Mouse (Mus musculus): ENCODE results near the gene Otud3. TPM values are rescaled to one million over a fixed set of nuclear protein-coding genes. Genes with fewer than 3 reads are reported as not detected.
A peak's percentile ranks its signal among the peaks of the same experiment; 100 is the strongest.
"Not testable (repeated sequence)": the region's sequence is repeated elsewhere in the genome, so short reads cannot be mapped to it uniquely, and the experiment has no call there.

Otud3 gene
- polyA plus RNA-seq, 1 experiment from 2014 or later, result 2.3 TPM

GRCm38 (mm10) chr4:138913141-138913787 lies 481 bp downstream of the Otud3 start:
- Histone ChIP-seq H3K4me2 (ENCODE audit: low read length) (peak overlapping the region; percentile 98), H3K27me3 (replicated peaks; ENCODE audit: control insufficient read depth, insufficient read depth, low read length) (no peaks in the 10 kb centered on the region), H3K9ac (ENCODE audit: low read length) (peak overlapping the region; percentile 93), H3K9me3 (replicated peaks; ENCODE audit: control insufficient read depth, low read length) (no peaks in the 10 kb centered on the region), H3K4me3 (ENCODE audit: low read depth, low read length) (peak overlapping the region; percentile 96), H3K4me1 (ENCODE audit: control insufficient read depth, insufficient read depth, low read length) (peaks cover 10% of the 10 kb centered on the region), H3K27ac (ENCODE audit: low read depth, low read length) (peak overlapping the region; percentile 48; the same call in 1 of the 2 replicates), H3K36me3 (ENCODE audit: control insufficient read depth, insufficient read depth, low read length) (peaks cover 9% of the 10 kb centered on the region; the same call in 1 of the 2 replicates)
- under 1% methylated on average over 51 of the region's 52 CpGs for WGBS
- DNase-seq (ENCODE audit: low spot score) (peak; percentile 19), ATAC-seq (peak; percentile 64)

DNA sequence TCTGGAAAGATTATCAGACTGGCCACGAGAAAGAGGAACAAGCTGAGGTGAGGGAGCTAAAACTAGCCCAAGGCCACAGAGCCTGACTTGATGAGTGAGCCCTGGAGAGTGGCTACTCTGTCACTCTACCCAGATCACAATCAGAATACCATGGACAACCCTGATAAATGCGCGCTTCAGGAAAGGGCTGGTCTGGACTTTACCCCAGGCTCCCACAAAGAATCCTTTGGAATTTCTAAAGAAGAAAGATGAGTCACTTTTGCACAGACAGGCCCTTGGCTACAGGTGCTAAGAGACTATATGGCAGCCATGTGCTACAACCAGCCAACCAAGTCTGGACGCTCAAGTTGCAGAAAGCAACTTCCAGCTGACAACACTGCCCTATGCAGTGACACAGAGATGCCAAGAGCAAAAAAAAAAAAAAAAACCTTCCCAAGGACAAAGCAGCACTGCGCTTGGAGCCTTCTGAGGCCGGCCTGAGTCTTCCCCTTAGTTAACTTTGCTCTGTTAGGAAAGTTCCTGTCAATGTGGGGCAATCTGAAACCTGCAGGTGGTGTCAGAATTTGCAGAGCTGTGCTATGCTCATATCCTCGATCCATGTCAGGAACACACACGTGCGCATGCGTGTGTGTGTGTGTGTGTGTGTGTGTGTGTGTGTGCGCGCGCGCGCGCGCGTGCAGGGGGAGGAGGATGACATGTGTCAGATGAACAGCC lies 8.0 kb downstream of the Otud3 start:
- no peaks in the 10 kb centered on the region for H3K27me3 ChIP-seq (replicated peaks; ENCODE audit: control insufficient read depth, insufficient read depth, low read length)
- peaks cover 76% of the 10 kb centered on the region for H3K36me3 ChIP-seq (ENCODE audit: control insufficient read depth, insufficient read depth, low read length)
- H3K9me3 ChIP-seq (replicated peaks; ENCODE audit: control insufficient read depth, low read length), result no peaks in the 10 kb centered on the region
- no peak overlapping the region for H3K4me2 ChIP-seq (ENCODE audit: low read length)
- H3K4me1 ChIP-seq (ENCODE audit: control insufficient read depth, insufficient read depth, low read length), result no peaks in the 10 kb centered on the region
- ATAC-seq (no peak), DNase-seq (ENCODE audit: low spot score) (no peak)
- H3K9ac ChIP-seq (ENCODE audit: low read length), result no peak overlapping the region
- H3K4me3 ChIP-seq (ENCODE audit: low read depth, low read length), result no peak overlapping the region
- H3K27ac ChIP-seq (ENCODE audit: low read depth, low read length), result no peak overlapping the region
- WGBS, result 97% methylated on average over 18 of the region's 18 CpGs

DNA sequence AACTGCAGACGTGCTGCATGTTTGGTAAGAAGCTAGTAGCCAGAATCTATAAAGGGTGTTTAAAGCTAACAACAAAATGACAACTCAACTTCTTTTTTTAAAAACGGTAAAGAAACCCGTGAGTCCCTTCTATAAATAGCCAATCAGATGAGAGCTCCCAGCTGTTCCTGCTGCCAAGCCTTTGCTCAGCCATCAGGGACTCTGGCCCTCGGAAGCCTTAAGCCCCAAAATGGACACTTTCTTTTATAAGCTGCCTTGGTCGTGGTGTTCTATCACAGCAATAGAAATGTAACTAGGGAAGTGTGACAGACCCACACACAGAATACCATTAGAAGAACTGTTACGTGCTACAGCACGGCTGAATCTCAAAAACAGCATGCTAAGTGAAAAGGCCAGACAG lies 14.4 kb downstream of the Otud3 start:
- Histone ChIP-seq H3K4me2 (ENCODE audit: low read length) (no peak overlapping the region), H3K9me3 (replicated peaks; ENCODE audit: control insufficient read depth, low read length) (no peaks in the 10 kb centered on the region), H3K36me3 (ENCODE audit: control insufficient read depth, insufficient read depth, low read length) (peaks cover 89% of the 10 kb centered on the region), H3K27me3 (replicated peaks; ENCODE audit: control insufficient read depth, insufficient read depth, low read length) (no peaks in the 10 kb centered on the region), H3K4me1 (ENCODE audit: control insufficient read depth, insufficient read depth, low read length) (no peaks in the 10 kb centered on the region), H3K27ac (ENCODE audit: low read depth, low read length) (no peak overlapping the region), H3K9ac (ENCODE audit: low read length) (no peak overlapping the region), H3K4me3 (ENCODE audit: low read depth, low read length) (no peak overlapping the region)
- WGBS, result 92% methylated on average over 7 of the region's 7 CpGs
- DNase-seq (ENCODE audit: low spot score) (no peak), ATAC-seq (no peak)

GRCm38 (mm10) chr4:138893789-138894188 lies 20.0 kb downstream of the Otud3 start:
- H3K27me3 ChIP-seq (replicated peaks; ENCODE audit: control insufficient read depth, insufficient read depth, low read length); H3K4me3 ChIP-seq (ENCODE audit: low read depth, low read length); H3K4me1 ChIP-seq (ENCODE audit: control insufficient read depth, insufficient read depth, low read length); H3K9me3 ChIP-seq (replicated peaks; ENCODE audit: control insufficient read depth, low read length); H3K4me2 ChIP-seq (ENCODE audit: low read length); ATAC-seq; H3K27ac ChIP-seq (ENCODE audit: low read depth, low read length); H3K9ac ChIP-seq (ENCODE audit: low read length); DNase-seq (ENCODE audit: low spot score): not testable (repeated sequence)
- 94% methylated on average over 11 of the region's 11 CpGs for WGBS
- peaks cover 57% of the 10 kb centered on the region for H3K36me3 ChIP-seq (ENCODE audit: control insufficient read depth, insufficient read depth, low read length)

GRCm38 (mm10) chr4:138892655-138893054 lies 21.1 kb downstream of the Otud3 start:
- no peaks in the 10 kb centered on the region for H3K9me3 ChIP-seq (replicated peaks; ENCODE audit: control insufficient read depth, low read length)
- no peak overlapping the region for H3K27ac ChIP-seq (ENCODE audit: low read depth, low read length)
- H3K4me2 ChIP-seq (ENCODE audit: low read length), result no peak overlapping the region
- H3K9ac ChIP-seq (ENCODE audit: low read length), result no peak overlapping the region
- no peak for DNase-seq (ENCODE audit: low spot score)
- no peaks in the 10 kb centered on the region for H3K4me1 ChIP-seq (ENCODE audit: control insufficient read depth, insufficient read depth, low read length)
- WGBS, result 85% methylated on average over 6 of the region's 6 CpGs
- H3K27me3 ChIP-seq (replicated peaks; ENCODE audit: control insufficient read depth, insufficient read depth, low read length), result no peaks in the 10 kb centered on the region
- peaks cover 47% of the 10 kb centered on the region for H3K36me3 ChIP-seq (ENCODE audit: control insufficient read depth, insufficient read depth, low read length)
- H3K4me3 ChIP-seq (ENCODE audit: low read depth, low read length), result no peak overlapping the region
- ATAC-seq, result no peak

- DNase-seq (ENCODE audit: low spot score), result no peak
- no peak for ATAC-seq
- 77% methylated on average over 8 of the region's 8 CpGs for WGBS
- no peak overlapping the region for H3K27ac ChIP-seq (ENCODE audit: low read depth, low read length)
- no peak overlapping the region for H3K4me3 ChIP-seq (ENCODE audit: low read depth, low read length)
- H3K4me1 ChIP-seq (ENCODE audit: control insufficient read depth, insufficient read depth, low read length), result no peaks in the 10 kb centered on the region
- H3K9me3 ChIP-seq (replicated peaks; ENCODE audit: control insufficient read depth, low read length), result no peaks in the 10 kb centered on the region
- no peak overlapping the region for H3K4me2 ChIP-seq (ENCODE audit: low read length)
- no peak overlapping the region for H3K9ac ChIP-seq (ENCODE audit: low read length)
- peaks cover 18% of the 10 kb centered on the region for H3K36me3 ChIP-seq (ENCODE audit: control insufficient read depth, insufficient read depth, low read length)
- H3K27me3 ChIP-seq (replicated peaks; ENCODE audit: control insufficient read depth, insufficient read depth, low read length), result no peaks in the 10 kb centered on the region
These were observed 24.1 kb downstream of the Otud3 start for GRCm38 (mm10) chr4:138889635-138890034.

DNA sequence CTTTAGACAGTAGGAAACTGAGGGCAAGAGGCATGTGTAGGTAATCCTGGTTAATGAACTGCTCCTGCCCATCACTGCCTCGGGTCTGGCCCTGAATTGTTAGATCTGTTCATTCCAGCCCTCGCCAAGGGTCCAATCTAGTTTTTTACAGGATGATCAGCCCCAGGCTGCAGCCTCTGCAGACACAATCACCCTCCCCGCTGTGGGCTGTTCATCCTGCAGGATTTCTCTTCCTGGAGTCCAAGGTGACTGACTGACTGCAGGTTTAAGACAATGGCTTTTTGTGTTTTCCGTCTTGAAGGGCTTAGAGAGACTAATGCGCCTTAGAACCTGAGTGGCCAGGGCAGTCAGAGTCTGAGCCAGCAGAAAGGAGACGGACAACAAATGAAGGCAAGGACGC lies 24.6 kb downstream of the Otud3 start:
- H3K9ac ChIP-seq (ENCODE audit: low read length), result no peak overlapping the region
- H3K27me3 ChIP-seq (replicated peaks; ENCODE audit: control insufficient read depth, insufficient read depth, low read length), result no peaks in the 10 kb centered on the region
- no peak overlapping the region for H3K4me3 ChIP-seq (ENCODE audit: low read depth, low read length)
- no peaks in the 10 kb centered on the region for H3K4me1 ChIP-seq (ENCODE audit: control insufficient read depth, insufficient read depth, low read length)
- H3K27ac ChIP-seq (ENCODE audit: low read depth, low read length), result peak overlapping the region; percentile 9; the same call in 1 of the 2 replicates
- peaks cover 13% of the 10 kb centered on the region for H3K36me3 ChIP-seq (ENCODE audit: control insufficient read depth, insufficient read depth, low read length)
- H3K9me3 ChIP-seq (replicated peaks; ENCODE audit: control insufficient read depth, low read length), result no peaks in the 10 kb centered on the region
- ATAC-seq (no peak), DNase-seq (ENCODE audit: low spot score) (no peak)
- 32% methylated on average over 7 of the region's 7 CpGs for WGBS
- no peak overlapping the region for H3K4me2 ChIP-seq (ENCODE audit: low read length)

DNA sequence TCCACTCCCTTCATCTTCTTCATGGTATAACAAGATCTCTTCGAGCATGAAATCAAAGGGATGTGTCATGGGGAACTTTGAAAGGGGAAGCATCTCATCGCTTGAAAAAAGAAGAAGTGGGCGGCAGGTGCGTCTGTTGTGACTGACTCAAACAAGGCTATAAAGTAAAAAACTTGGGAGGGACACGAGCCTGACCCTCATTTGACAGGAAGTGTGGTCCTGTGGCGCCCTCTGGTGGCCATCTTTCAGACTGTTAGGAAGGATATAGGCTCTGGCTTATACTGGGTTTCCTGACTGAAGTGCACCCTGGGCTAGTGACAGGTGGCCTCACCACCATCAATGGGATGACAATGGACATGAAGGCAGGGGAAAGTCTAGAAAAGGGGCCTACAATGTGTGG lies 29.5 kb downstream of the Otud3 start:
- 17% methylated on average over 6 of the region's 6 CpGs for WGBS
- H3K9me3 ChIP-seq (replicated peaks; ENCODE audit: control insufficient read depth, low read length), result no peaks in the 10 kb centered on the region
- no peak overlapping the region for H3K9ac ChIP-seq (ENCODE audit: low read length)
- H3K4me1 ChIP-seq (ENCODE audit: control insufficient read depth, insufficient read depth, low read length), result no peaks in the 10 kb centered on the region
- DNase-seq (ENCODE audit: low spot score), result peak; percentile 81
- no peak overlapping the region for H3K27ac ChIP-seq (ENCODE audit: low read depth, low read length)
- peak; percentile 37; the same call in 1 of the 2 replicates for ATAC-seq
- no peak overlapping the region for H3K4me2 ChIP-seq (ENCODE audit: low read length)
- H3K4me3 ChIP-seq (ENCODE audit: low read depth, low read length), result no peak overlapping the region
- no peaks in the 10 kb centered on the region for H3K27me3 ChIP-seq (replicated peaks; ENCODE audit: control insufficient read depth, insufficient read depth, low read length)
- H3K36me3 ChIP-seq (ENCODE audit: control insufficient read depth, insufficient read depth, low read length), result no peaks in the 10 kb centered on the region

DNA sequence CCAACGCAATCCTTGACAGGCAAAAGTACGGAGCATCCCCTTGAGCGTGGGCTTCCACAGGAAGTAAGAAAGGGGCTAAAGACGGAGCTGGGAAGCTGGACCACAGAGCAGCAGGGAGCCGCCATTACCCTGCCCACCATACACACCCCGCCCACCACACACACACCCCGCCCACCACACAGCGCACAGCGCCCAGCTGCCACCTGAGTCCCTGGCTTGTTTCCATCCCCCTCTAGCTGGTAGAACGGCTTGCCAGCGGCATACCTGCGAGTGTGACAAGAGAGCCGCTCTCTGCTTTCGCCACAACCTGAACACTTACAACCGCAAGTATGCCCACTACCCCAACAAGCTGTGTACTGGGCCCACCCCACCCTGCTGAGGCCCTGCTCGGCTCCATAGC lies 31.6 kb downstream of the Otud3 start:
- H3K9ac ChIP-seq (ENCODE audit: low read length), result no peak overlapping the region; the same call in 1 of the 2 replicates
- no peaks in the 10 kb centered on the region for H3K36me3 ChIP-seq (ENCODE audit: control insufficient read depth, insufficient read depth, low read length)
- ATAC-seq, result peak; percentile 18; the same call in 1 of the 2 replicates
- no peaks in the 10 kb centered on the region for H3K4me1 ChIP-seq (ENCODE audit: control insufficient read depth, insufficient read depth, low read length)
- no peaks in the 10 kb centered on the region for H3K9me3 ChIP-seq (replicated peaks; ENCODE audit: control insufficient read depth, low read length)
- H3K27me3 ChIP-seq (replicated peaks; ENCODE audit: control insufficient read depth, insufficient read depth, low read length), result no peaks in the 10 kb centered on the region
- peak; percentile 52 for DNase-seq (ENCODE audit: low spot score)
- no peak overlapping the region for H3K27ac ChIP-seq (ENCODE audit: low read depth, low read length)
- 7% methylated on average over 14 of the region's 16 CpGs for WGBS
- H3K4me2 ChIP-seq (ENCODE audit: low read length), result peak overlapping the region; percentile 33
- no peak overlapping the region for H3K4me3 ChIP-seq (ENCODE audit: low read depth, low read length)

Data from forebrain, embryonic 14.5 days (tissue).